Mouse (Mus musculus) heart, embryonic 12.5 days (tissue): ENCODE data around the gene Gmds. TPM values are rescaled to one million over a fixed set of nuclear protein-coding genes. Genes with fewer than 3 reads are reported as not detected.

ENCODE experiments used
- ATAC-seq: fragments of 200-750 bp; cut with Nextera tagmentation; 2 replicates; pipeline ENCODE4 v1.8.0; 2017; ENCODE audit warnings: moderate TSS enrichment, moderate library complexity; ENCODE audit not compliant: insufficient number of reproducible peaks, low FRiP score
- H3K27ac ChIP-seq: fragments of 300-500 bp; sonication (generic); 2 replicates; pipeline ENCODE4 v1.5.1; 2016; ENCODE audit warnings: mild to moderate bottlenecking, moderate library complexity; ENCODE audit not compliant: poor library complexity, severe bottlenecking
- H3K27me3 ChIP-seq: fragments of 300-500 bp; sonication (generic); replicated peaks from 2 replicates; pipeline ENCODE4 v1.6.1; 2016; ENCODE audit warnings: mild to moderate bottlenecking, moderate library complexity
- H3K36me3 ChIP-seq: fragments of 300-500 bp; sonication (generic); 2 replicates; pipeline ENCODE4 v1.6.1; 2016; ENCODE audit warnings: mild to moderate bottlenecking, moderate library complexity
- H3K4me1 ChIP-seq: fragments of 300-500 bp; sonication (generic); replicated peaks from 2 replicates; pipeline ENCODE4 v1.6.1; 2016; ENCODE audit warnings: mild to moderate bottlenecking
- H3K4me2 ChIP-seq: fragments of 300-500 bp; sonication (generic); 2 replicates; pipeline ENCODE4 v1.6.1; 2016; ENCODE audit warnings: mild to moderate bottlenecking, moderate library complexity
- H3K4me3 ChIP-seq: fragments of 300-500 bp; sonication (generic); 2 replicates; pipeline ENCODE4 v1.5.1; 2016; ENCODE audit warnings: mild to moderate bottlenecking
- H3K9ac ChIP-seq: fragments of 300-500 bp; sonication (generic); 2 replicates; pipeline ENCODE4 v1.6.1; 2016; ENCODE audit warnings: mild to moderate bottlenecking, moderate library complexity
- H3K9me3 ChIP-seq: fragments of 300-500 bp; sonication (generic); replicated peaks from 2 replicates; pipeline ENCODE4 v1.6.1; 2016; ENCODE audit warnings: mild to moderate bottlenecking, moderate library complexity
- WGBS: fragments of 180-500 bp; shearing (Covaris S2); methylation state at CpG from one replicate; pipeline ENCODE4 v1.1.7; 2016; 5-methylcytosine and 5-hydroxymethylcytosine counted together
- polyA plus RNA-seq: library from polyadenylated mRNA; unstranded; fragments of >200 nt; fragmentation: Nextera tagmentation; extraction: Ambion mirVana; gene quantifications from 2 replicates; pipeline ENCODE4 v1.2.1, GENCODE M21; 2016

Gmds gene
- polyA plus RNA-seq, 1 experiment from 2014 or later, result 26.9 TPM

- Histone ChIP-seq H3K9ac (no peak overlapping the region), H3K4me3 (no peak overlapping the region), H3K9me3 (no peaks in the 10 kb centered on the region), H3K36me3 (no peaks in the 10 kb centered on the region), H3K4me2 (no peak overlapping the region), H3K27me3 (no peaks in the 10 kb centered on the region), H3K27ac (no peak overlapping the region), H3K4me1 (no peaks in the 10 kb centered on the region)
- no peak for ATAC-seq
- 47% methylated on average over 2 of the region's 2 CpGs for WGBS
These were observed 264.9 kb downstream of the Gmds start for GRCm38 (mm10) chr13:32073630-32074029.

GRCm38 (mm10) chr13:32055321-32055720, 283.2 kb downstream of the Gmds start:
- Histone ChIP-seq H3K27me3 (no peaks in the 10 kb centered on the region), H3K36me3 (no peaks in the 10 kb centered on the region), H3K9ac (no peak overlapping the region), H3K27ac (no peak overlapping the region), H3K9me3 (no peaks in the 10 kb centered on the region), H3K4me2 (no peak overlapping the region), H3K4me3 (no peak overlapping the region), H3K4me1 (peaks cover 8% of the 10 kb centered on the region; the same call in 1 of the 2 replicates)
- 53% methylated on average over 6 of the region's 6 CpGs for WGBS
- ATAC-seq, result no peak

- H3K36me3 ChIP-seq, result no peaks in the 10 kb centered on the region
- no peak overlapping the region for H3K4me3 ChIP-seq
- H3K9ac ChIP-seq, result no peak overlapping the region
- no peak overlapping the region for H3K4me2 ChIP-seq
- H3K27ac ChIP-seq, result no peak overlapping the region
- H3K4me1 ChIP-seq, result peaks cover 8% of the 10 kb centered on the region; the same call in 1 of the 2 replicates
- H3K27me3 ChIP-seq, result no peaks in the 10 kb centered on the region
- ATAC-seq, result no peak
- no peaks in the 10 kb centered on the region for H3K9me3 ChIP-seq
These were observed 285.0 kb downstream of the Gmds start for GRCm38 (mm10) chr13:32053587-32053986.

GRCm38 (mm10) chr13:32047980-32048959, 290.3 kb downstream of the Gmds start:
- Histone ChIP-seq H3K9me3 (no peaks in the 10 kb centered on the region), H3K27ac (peak overlapping the region; percentile 11; the same call in 1 of the 2 replicates), H3K9ac (no peak overlapping the region), H3K4me3 (no peak overlapping the region), H3K36me3 (no peaks in the 10 kb centered on the region), H3K27me3 (no peaks in the 10 kb centered on the region), H3K4me2 (no peak overlapping the region), H3K4me1 (peaks cover 8% of the 10 kb centered on the region)
- no peak for ATAC-seq
- WGBS, result 40% methylated on average over 6 of the region's 6 CpGs

- Histone ChIP-seq H3K4me1 (peaks cover 12% of the 10 kb centered on the region), H3K27me3 (no peaks in the 10 kb centered on the region), H3K4me2 (no peak overlapping the region), H3K27ac (no peak overlapping the region), H3K36me3 (no peaks in the 10 kb centered on the region), H3K4me3 (no peak overlapping the region), H3K9me3 (no peaks in the 10 kb centered on the region), H3K9ac (no peak overlapping the region)
- ATAC-seq, result no peak
- WGBS, result 53% methylated on average over 4 of the region's 4 CpGs
These were observed 291.6 kb downstream of the Gmds start for GRCm38 (mm10) chr13:32046961-32047360.

- no peak overlapping the region for H3K4me2 ChIP-seq
- ATAC-seq, result no peak
- H3K27ac ChIP-seq, result no peak overlapping the region
- WGBS, result 44% methylated on average over 2 of the region's 2 CpGs
- no peaks in the 10 kb centered on the region for H3K9me3 ChIP-seq
- no peaks in the 10 kb centered on the region for H3K36me3 ChIP-seq
- H3K27me3 ChIP-seq, result no peaks in the 10 kb centered on the region
- no peak overlapping the region for H3K9ac ChIP-seq
- peaks cover 5% of the 10 kb centered on the region for H3K4me1 ChIP-seq
- no peak overlapping the region for H3K4me3 ChIP-seq
These were observed 295.8 kb downstream of the Gmds start for GRCm38 (mm10) chr13:32042748-32043147.

- H3K27me3 ChIP-seq, result no peaks in the 10 kb centered on the region
- no peaks in the 10 kb centered on the region for H3K36me3 ChIP-seq
- no peak overlapping the region for H3K27ac ChIP-seq
- WGBS, result 98% methylated on average over 1 of the region's 1 CpGs
- no peak for ATAC-seq
- H3K9me3 ChIP-seq, result no peaks in the 10 kb centered on the region
- H3K4me3 ChIP-seq, result no peak overlapping the region
- H3K4me2 ChIP-seq, result no peak overlapping the region
- H3K9ac ChIP-seq, result no peak overlapping the region
- 0 out of 2 replicates have a peak, but pooled peaks cover 5% of the 10 kb centered on the region for H3K4me1 ChIP-seq
These were observed 297.7 kb downstream of the Gmds start for GRCm38 (mm10) chr13:32040822-32041221.

- H3K4me2 ChIP-seq, result no peak overlapping the region
- H3K4me1 ChIP-seq, result no peaks in the 10 kb centered on the region
- WGBS, result 70% methylated on average over 5 of the region's 5 CpGs
- H3K4me3 ChIP-seq, result no peak overlapping the region
- H3K9me3 ChIP-seq, result no peaks in the 10 kb centered on the region
- ATAC-seq, result no peak
- H3K36me3 ChIP-seq, result no peaks in the 10 kb centered on the region
- no peaks in the 10 kb centered on the region for H3K27me3 ChIP-seq
- no peak overlapping the region for H3K9ac ChIP-seq
- no peak overlapping the region for H3K27ac ChIP-seq
These were observed 301.6 kb downstream of the Gmds start for GRCm38 (mm10) chr13:32036902-32037301.

- H3K9me3 ChIP-seq, result no peaks in the 10 kb centered on the region
- H3K36me3 ChIP-seq, result no peaks in the 10 kb centered on the region
- no peak overlapping the region for H3K27ac ChIP-seq
- H3K4me1 ChIP-seq, result no peaks in the 10 kb centered on the region
- no peak overlapping the region for H3K9ac ChIP-seq
- ATAC-seq, result no peak
- no peak overlapping the region for H3K4me2 ChIP-seq
- WGBS, result 80% methylated on average over 6 of the region's 6 CpGs
- no peaks in the 10 kb centered on the region for H3K27me3 ChIP-seq
- H3K4me3 ChIP-seq, result no peak overlapping the region
These were observed 303.6 kb downstream of the Gmds start for GRCm38 (mm10) chr13:32034799-32035448.

- no peak for ATAC-seq
- Histone ChIP-seq H3K4me3 (no peak overlapping the region), H3K4me2 (no peak overlapping the region), H3K27me3 (no peaks in the 10 kb centered on the region), H3K36me3 (no peaks in the 10 kb centered on the region), H3K9ac (no peak overlapping the region), H3K9me3 (no peaks in the 10 kb centered on the region), H3K27ac (no peak overlapping the region), H3K4me1 (no peaks in the 10 kb centered on the region)
- WGBS, result 82% methylated on average over 8 of the region's 8 CpGs
These were observed 304.4 kb downstream of the Gmds start for GRCm38 (mm10) chr13:32034139-32034538.

- no peaks in the 10 kb centered on the region for H3K36me3 ChIP-seq
- H3K27me3 ChIP-seq, result no peaks in the 10 kb centered on the region
- 84% methylated on average over 6 of the region's 6 CpGs for WGBS
- H3K27ac ChIP-seq, result no peak overlapping the region
- H3K4me2 ChIP-seq, result no peak overlapping the region
- no peak overlapping the region for H3K9ac ChIP-seq
- H3K4me3 ChIP-seq, result no peak overlapping the region
- no peaks in the 10 kb centered on the region for H3K4me1 ChIP-seq
- ATAC-seq, result no peak
- no peaks in the 10 kb centered on the region for H3K9me3 ChIP-seq
These were observed 312.1 kb downstream of the Gmds start for GRCm38 (mm10) chr13:32026226-32026975.
